Mouse (Mus musculus): ENCODE data around the gene Lrrn1.

DNA sequence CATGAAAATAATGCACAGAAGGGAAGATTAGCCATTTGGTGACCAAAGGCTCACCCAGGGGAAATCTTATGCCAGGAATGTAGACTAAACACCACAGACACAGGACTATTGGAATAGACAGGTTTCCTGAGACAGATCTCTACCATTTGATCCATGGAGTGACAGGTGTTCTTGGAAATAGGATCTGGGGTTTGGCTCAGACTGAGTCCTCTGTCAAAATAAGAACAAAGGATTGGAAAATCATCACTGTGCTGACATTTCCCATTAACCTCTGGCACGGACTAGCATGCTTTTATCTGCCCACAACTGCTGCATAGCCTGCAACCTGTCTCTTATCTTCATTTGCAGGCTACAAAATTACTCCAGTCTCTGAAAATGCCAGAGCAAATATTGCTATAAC is 35.1 kb upstream of the Lrrn1 start:
- no peak for TF ChIP-seq CTCF (IDR thresholded peaks at IDR 0.05; ENCODE audit: low read depth, low read length)
- TF ChIP-seq GATA1 (IDR thresholded peaks at IDR 0.05; ENCODE audit: borderline replicate concordance, low read length) = no peak
- TF ChIP-seq TAL1 (conservative IDR thresholded peaks at IDR 0.05; ENCODE audit: low read depth, low read length) = no peak
